Mouse (Mus musculus): ENCODE results near the gene Tubb2b.

DNA sequence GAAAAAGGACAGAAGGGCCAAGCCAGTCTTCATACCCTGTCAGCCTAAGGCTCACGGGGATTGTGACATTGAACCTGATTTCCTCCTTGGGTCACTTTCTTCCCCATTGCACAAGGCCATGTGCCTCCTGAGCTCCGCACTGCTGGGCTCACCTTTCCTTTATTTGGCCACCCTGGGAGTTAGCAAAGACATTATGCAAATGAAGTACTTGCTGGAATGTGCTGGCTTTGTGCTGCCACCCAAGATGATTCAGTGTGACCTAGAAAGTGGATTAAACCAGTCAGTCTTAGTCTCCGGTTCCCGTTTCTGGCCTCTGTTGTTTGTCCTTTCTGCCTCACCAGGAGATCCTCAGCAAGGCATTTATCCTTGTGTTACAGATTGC is 20.6 kb downstream of the Tubb2b start:
- TF ChIP-seq CTCF (IDR thresholded peaks at IDR 0.05; ENCODE audit: low read depth, low read length) = no peak
- TF ChIP-seq POLR2A (IDR thresholded peaks at IDR 0.05; ENCODE audit: extremely low read depth, insufficient read depth, low read length) = no peak

All from liver, adult 2 months (tissue).